Mouse (Mus musculus) megakaryocyte-erythroid progenitor cell, adult 5 weeks (primary cell): ENCODE measurements around the gene Tmem233. TPM values are rescaled to one million over a fixed set of nuclear protein-coding genes. Genes with fewer than 3 reads are reported as not detected.

Experiments
- polyA plus RNA-seq: library from polyadenylated mRNA; stranded (reverse); fragments of >175 nt; gene quantifications from 2 replicates; pipeline ENCODE4 v1.2.3, GENCODE M21; 2012

Gene Tmem233
- not detected in 2 replicates for polyA plus RNA-seq

DNA sequence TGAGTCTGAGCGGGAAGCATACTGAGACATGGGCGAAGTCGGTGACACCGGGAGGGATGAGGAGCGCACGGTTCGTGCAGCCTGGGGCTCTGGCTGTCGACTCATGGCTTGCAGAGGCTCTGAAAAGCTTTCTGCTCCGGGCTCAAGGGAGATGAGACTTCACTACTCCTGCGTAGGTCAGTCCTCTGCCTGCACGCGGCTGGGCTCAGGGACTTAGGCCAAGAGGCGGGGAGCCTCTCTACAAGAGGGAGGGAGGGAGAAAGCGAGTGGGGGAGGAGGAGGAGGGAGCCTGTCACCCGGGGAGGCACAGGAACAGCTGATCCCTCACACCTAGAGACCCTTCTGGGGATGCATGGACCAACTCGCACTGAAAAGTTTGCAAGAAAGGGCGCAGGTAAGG, at the start of gene Tmem233:
TSS of gene Tmem233 (minus strand) at position 164 of the 400 bp plus-strand sequence.

DNA sequence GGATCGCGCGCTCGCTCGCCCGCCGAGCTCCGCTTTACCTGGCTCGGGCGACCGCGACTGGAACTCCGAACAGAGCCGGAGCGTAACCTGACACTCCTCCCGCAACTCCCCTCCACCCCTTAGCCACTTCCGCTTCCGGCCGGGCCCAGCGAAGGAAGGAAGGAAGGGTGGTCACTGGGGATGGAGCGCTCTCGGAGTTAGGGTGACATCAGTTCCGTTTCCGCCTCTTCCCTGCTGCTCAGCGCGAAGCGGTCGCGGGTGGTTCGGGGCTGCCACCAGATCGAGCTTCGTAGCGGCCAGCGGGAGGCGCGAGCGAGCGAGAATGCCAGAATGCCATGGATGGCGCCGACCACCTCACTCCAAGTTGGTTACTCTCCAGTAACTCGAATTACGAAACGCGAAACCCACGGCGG, 58.7 kb downstream of the Tmem233 start, which contains the start of gene Prkab1:
TSS of gene Prkab1 (minus strand) at position 182 of the 413 bp plus-strand sequence.

Other genes starting within 250 kb of the Tmem233 start
- 26.0 and 30.9 TPM in 2 replicates for gene Cit, start 238.0 kb downstream of the Tmem233 start, polyA plus RNA-seq
- gene Prkab1, start 58.7 kb downstream of the Tmem233 start, polyA plus RNA-seq: 176 and 203 TPM in 2 replicates
- gene Ccdc60, start 205.7 kb upstream of the Tmem233 start, polyA plus RNA-seq: 0.18 and 0.27 TPM in 2 replicates